Comparison of ENCODE assay signal across 7 mouse cellular contexts in the genomic region with DNA sequence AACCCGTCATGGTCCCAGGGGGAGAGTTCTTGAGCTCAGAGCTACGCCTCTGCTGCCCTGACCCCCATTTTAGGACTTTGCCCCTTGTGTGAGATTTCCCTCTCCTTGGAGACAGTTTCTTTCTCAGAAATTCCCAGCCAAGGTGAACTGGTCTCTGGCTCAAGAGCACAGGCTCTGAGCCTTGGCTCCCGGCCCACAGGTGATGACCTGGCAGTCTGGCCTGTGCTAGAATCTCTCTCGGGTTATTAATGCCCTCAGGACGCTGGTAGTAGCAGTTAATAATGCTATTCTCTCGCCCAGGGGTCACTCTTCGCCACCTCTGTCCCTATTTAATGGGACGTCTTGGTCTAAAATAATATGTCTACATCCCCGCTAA. TPM values are rescaled to one million over a fixed set of nuclear protein-coding genes. Genes with fewer than 3 reads are reported as not detected.
DNase-seq lines count a peak whose midpoint lies in the region; ATAC-seq and TF ChIP-seq lines count a peak whose summit lies in the region.

No protein-coding gene starts in this region.

- no peaks in the 10 kb centered on the region for H3K36me3 ChIP-seq in forebrain, embryonic 11.5 days (ENCODE audit: control insufficient read depth, insufficient read depth, low read length)
- H3K36me3 ChIP-seq in intestine, postnatal 0 days (ENCODE audit: control insufficient read depth, insufficient read depth): 0 out of 2 replicates have a peak, but pooled peaks cover 4% of the 10 kb centered on the region
- peaks cover under 1% of the 10 kb centered on the region; the same call in 1 of the 2 replicates for H3K36me3 ChIP-seq in stomach, embryonic 15.5 days

- no peaks in the 10 kb centered on the region for H3K27me3 ChIP-seq in forebrain, embryonic 11.5 days (ENCODE audit: control insufficient read depth, insufficient read depth, low read length)
- H3K27me3 ChIP-seq in intestine, postnatal 0 days (replicated peaks; ENCODE audit: control insufficient read depth, insufficient read depth, low read length): no peaks in the 10 kb centered on the region
- no peaks in the 10 kb centered on the region for H3K27me3 ChIP-seq in stomach, embryonic 15.5 days (replicated peaks)

- WGBS in forebrain, embryonic 11.5 days: 17% methylated on average over 9 of the region's 9 CpGs
- 14% methylated on average over 9 of the region's 9 CpGs for WGBS in intestine, postnatal 0 days
- 19% methylated on average over 9 of the region's 9 CpGs for WGBS in lung, adult 2 months
- WGBS in stomach, embryonic 15.5 days: 21% methylated on average over 9 of the region's 9 CpGs

- H3K4me2 ChIP-seq in forebrain, embryonic 11.5 days (ENCODE audit: low read depth, low read length, severe bottlenecking): peak overlapping the region; percentile 82
- peak overlapping the region; percentile 98 for H3K4me2 ChIP-seq in intestine, postnatal 0 days (replicated peaks; ENCODE audit: low read depth)
- peak overlapping the region; percentile 88 for H3K4me2 ChIP-seq in stomach, embryonic 15.5 days

- no peak overlapping the region for H3K27ac ChIP-seq in forebrain, embryonic 11.5 days (ENCODE audit: low read depth, low read length)
- H3K27ac ChIP-seq in intestine, postnatal 0 days (ENCODE audit: low read depth, low read length): peak overlapping the region; percentile 21; the same call in 1 of the 2 replicates
- H3K27ac ChIP-seq in stomach, embryonic 15.5 days: peak overlapping the region; percentile 93

- peak overlapping the region; percentile 54 for H3K9ac ChIP-seq in forebrain, embryonic 11.5 days (ENCODE audit: low read length)
- H3K9ac ChIP-seq in intestine, postnatal 0 days (ENCODE audit: low read depth, low read length): peak overlapping the region; percentile 49
- 0 out of 2 replicates have a peak overlapping the region, but pooled peaks have one; percentile 24 for H3K9ac ChIP-seq in stomach, embryonic 15.5 days

- no peak for ATAC-seq in forebrain, embryonic 11.5 days (replicated peaks; ENCODE audit: low FRiP score)
- ATAC-seq in intestine, postnatal 0 days: no peak
- ATAC-seq in stomach, embryonic 15.5 days (ENCODE audit: insufficient read depth, low FRiP score, low read depth): 0 out of 2 replicates have a peak, but pooled peaks have one; percentile 9
- no peak for ATAC-seq in megakaryocyte, adult 5-6 weeks (ENCODE audit: poor library complexity, severe bottlenecking)

- H3K4me1 ChIP-seq in forebrain, embryonic 11.5 days (replicated peaks; ENCODE audit: control insufficient read depth, insufficient read depth, low read length): peaks cover 5% of the 10 kb centered on the region
- H3K4me1 ChIP-seq in intestine, postnatal 0 days (replicated peaks; ENCODE audit: control insufficient read depth, insufficient read depth, low read length): no peaks in the 10 kb centered on the region
- no peaks in the 10 kb centered on the region; the same call in 1 of the 2 replicates for H3K4me1 ChIP-seq in lung, adult 2 months (ENCODE audit: control insufficient read depth, insufficient read depth, low read length)
- H3K4me1 ChIP-seq in stomach, embryonic 15.5 days: peaks cover 6% of the 10 kb centered on the region; the same call in 1 of the 2 replicates

- TF ChIP-seq POLR2A in lung, adult 2 months (IDR thresholded peaks at IDR 0.05; ENCODE audit: borderline replicate concordance, extremely low read depth, low read depth, low read length): no peak

- no peaks in the 10 kb centered on the region for H3K9me3 ChIP-seq in forebrain, embryonic 11.5 days (ENCODE audit: control insufficient read depth, low read length)
- H3K9me3 ChIP-seq in intestine, postnatal 0 days (ENCODE audit: control insufficient read depth): no peaks in the 10 kb centered on the region
- no peaks in the 10 kb centered on the region for H3K9me3 ChIP-seq in stomach, embryonic 15.5 days

- peak overlapping the region; percentile 39 for H3K4me3 ChIP-seq in forebrain, embryonic 11.5 days (ENCODE audit: low read depth, low read length)
- H3K4me3 ChIP-seq in intestine, postnatal 0 days (ENCODE audit: low read depth, low read length): peak overlapping the region; percentile 63
- H3K4me3 ChIP-seq in lung, adult 2 months (replicated peaks; ENCODE audit: extremely low read depth, low read depth, low read length): no peak overlapping the region
- peak overlapping the region; percentile 52 for H3K4me3 ChIP-seq in stomach, embryonic 15.5 days (replicated peaks)

- peak; percentile 31 for DNase-seq in urinary bladder, postnatal 25 days (ENCODE audit: low spot score)
- DNase-seq in urinary bladder, postnatal 10 days (ENCODE audit: low spot score): no peak
- no peak for DNase-seq in forebrain, embryonic 11.5 days (ENCODE audit: low spot score)
- DNase-seq in lung, adult 2 months: peak; percentile 58

- no peak for TF ChIP-seq CTCF in intestine, postnatal 0 days (IDR thresholded peaks at IDR 0.05; ENCODE audit: low read depth)
- no peak for TF ChIP-seq CTCF in lung, adult 2 months (IDR thresholded peaks at IDR 0.05; ENCODE audit: insufficient read depth, low read length)

RNA-seq across cellular contexts. Expression of gene Zfp810, which starts 19.6 kb away (rescaled TPM):
- polyA plus RNA-seq in forebrain, embryonic 11.5 days (2014; fragmentation: Nextera tagmentation; extraction: Ambion mirVana): 30.2 and 33.4 TPM in 2 replicates
- polyA plus RNA-seq in intestine, postnatal 0 days (2015; fragmentation: Nextera tagmentation; extraction: Ambion mirVana): 7.7 and 8.4 TPM in 2 replicates
- polyA plus RNA-seq in lung, adult 2 months (2012; rRNA removed): 7.1 and 9.8 TPM in 2 replicates
- polyA plus RNA-seq in stomach, embryonic 15.5 days (2015; fragmentation: Nextera tagmentation; extraction: Ambion mirVana): 15.7 and 20.1 TPM in 2 replicates
- total RNA-seq in megakaryocyte, adult 5-6 weeks (2015): 6.2 and 9.1 TPM in 2 replicates
- total RNA-seq in megakaryocyte, adult 5-6 weeks (2017): 8.2 and 11.6 TPM in 2 replicates

Comparison
In these comparisons a context has a peak if more than half of its experiments do, and no peak if none do; other contexts are left out.
1. DNase-seq: peak in urinary bladder, postnatal 25 days (single experiment) and lung, adult 2 months (single experiment); none in urinary bladder, postnatal 10 days (single experiment) and forebrain, embryonic 11.5 days (single experiment).
2. Peak in every context shown above with its lines, with median percentiles within 50 percentile points of each other: H3K4me2 ChIP-seq and H3K9ac ChIP-seq.